Mouse (Mus musculus) lung, postnatal 36 days (tissue): ENCODE results near the gene Cda.
"Not testable (repeated sequence)": the region's sequence is repeated elsewhere in the genome, so short reads cannot be mapped to it uniquely, and the experiment has no call there.

Source experiments
- DNase-seq: peaks from one replicate; pipeline ENCODE4 v3.0.0; 2022; ENCODE audit warnings: mixed read lengths

Cda gene

GRCm38 (mm10) chr4:138330264-138330671 lies 37.5 kb downstream of the Cda start:
- no peak for DNase-seq

- DNase-seq: no peak
Observed at GRCm38 (mm10) chr4:138327891-138328470, 39.8 kb downstream of the Cda start.

GRCm38 (mm10) chr4:138327155-138327554 lies 40.6 kb downstream of the Cda start:
- not testable (repeated sequence) for DNase-seq

GRCm38 (mm10) chr4:138326077-138326695 lies 41.6 kb downstream of the Cda start, which contains the start of gene Pink1:
TSS of gene Pink1 (minus strand) at chr4:138326307.
- peak; percentile 96 for DNase-seq

GRCm38 (mm10) chr4:138325466-138326076 lies 42.2 kb downstream of the Cda start:
- DNase-seq: peak; percentile 99

- DNase-seq: no peak
Observed at GRCm38 (mm10) chr4:138324451-138324850, 43.3 kb downstream of the Cda start.

- DNase-seq: no peak
Observed at GRCm38 (mm10) chr4:138323753-138324152, 44.0 kb downstream of the Cda start.

GRCm38 (mm10) chr4:138322692-138323091 lies 45.1 kb downstream of the Cda start:
- DNase-seq: no peak

- DNase-seq: no peak
Observed at GRCm38 (mm10) chr4:138321488-138321887, 46.3 kb downstream of the Cda start.

- DNase-seq: no peak
Observed at GRCm38 (mm10) chr4:138320711-138321110, 47.1 kb downstream of the Cda start.

- DNase-seq: peak; percentile 93
Observed at GRCm38 (mm10) chr4:138319508-138319907, 48.3 kb downstream of the Cda start.

GRCm38 (mm10) chr4:138318509-138319266 lies 49.1 kb downstream of the Cda start:
- peak; percentile 62 for DNase-seq

- no peak for DNase-seq
Observed at GRCm38 (mm10) chr4:138316369-138316768, 51.4 kb downstream of the Cda start.

- DNase-seq: no peak
Observed at GRCm38 (mm10) chr4:138315781-138316180, 52.0 kb downstream of the Cda start.

- no peak for DNase-seq
Observed at GRCm38 (mm10) chr4:138313795-138314194, 54.0 kb downstream of the Cda start.

- DNase-seq: no peak
Observed at GRCm38 (mm10) chr4:138313021-138313420, 54.8 kb downstream of the Cda start.

- DNase-seq: no peak
Observed at GRCm38 (mm10) chr4:138312105-138312504, 55.7 kb downstream of the Cda start.

GRCm38 (mm10) chr4:138311595-138311994 lies 56.2 kb downstream of the Cda start:
- peak; percentile 68 for DNase-seq

- DNase-seq: no peak
Observed at GRCm38 (mm10) chr4:138310311-138310910, 57.4 kb downstream of the Cda start.

- no peak for DNase-seq
Observed at GRCm38 (mm10) chr4:138307739-138308138, 60.1 kb downstream of the Cda start.

- no peak for DNase-seq
Observed at GRCm38 (mm10) chr4:138307025-138307424, 60.8 kb downstream of the Cda start.

GRCm38 (mm10) chr4:138304340-138305104 lies 63.3 kb downstream of the Cda start, which contains the start of gene Ddost:
TSS of gene Ddost (plus strand) at chr4:138304730.
- peak; percentile 99 for DNase-seq
